Mouse (Mus musculus): ENCODE data around the gene P3h2. TPM values are rescaled to one million over a fixed set of nuclear protein-coding genes. Genes with fewer than 3 reads are reported as not detected.

The P3h2 gene
- polyA plus RNA-seq, 1 experiment from 2014 or later = 0.75 TPM

GRCm38 (mm10) chr16:26026416-26026815 is 79.2 kb downstream of the P3h2 start:
- Histone ChIP-seq H3K4me2 (ENCODE audit: low read length) (no peak overlapping the region), H3K36me3 (ENCODE audit: control insufficient read depth, insufficient read depth, low read length) (no peaks in the 10 kb centered on the region), H3K27me3 (ENCODE audit: control insufficient read depth, insufficient read depth, low read depth, low read length) (no peaks in the 10 kb centered on the region), H3K4me3 (ENCODE audit: low read depth, low read length) (no peak overlapping the region), H3K9me3 (replicated peaks; ENCODE audit: control insufficient read depth, low read length, poor library complexity, severe bottlenecking) (no peaks in the 10 kb centered on the region), H3K9ac (ENCODE audit: low read depth, low read length) (no peak overlapping the region), H3K4me1 (ENCODE audit: control insufficient read depth, insufficient read depth, low read length) (no peaks in the 10 kb centered on the region; the same call in 1 of the 2 replicates), H3K27ac (ENCODE audit: low read length) (no peak overlapping the region)
- no peak for ATAC-seq
- 90% methylated on average over 3 of the region's 3 CpGs for WGBS

GRCm38 (mm10) chr16:26024543-26024942 is 81.0 kb downstream of the P3h2 start:
- Histone ChIP-seq H3K9ac (ENCODE audit: low read depth, low read length) (no peak overlapping the region), H3K4me2 (ENCODE audit: low read length) (no peak overlapping the region), H3K36me3 (ENCODE audit: control insufficient read depth, insufficient read depth, low read length) (no peaks in the 10 kb centered on the region), H3K4me1 (ENCODE audit: control insufficient read depth, insufficient read depth, low read length) (no peaks in the 10 kb centered on the region; the same call in 1 of the 2 replicates), H3K27me3 (ENCODE audit: control insufficient read depth, insufficient read depth, low read depth, low read length) (no peaks in the 10 kb centered on the region), H3K4me3 (ENCODE audit: low read depth, low read length) (no peak overlapping the region), H3K9me3 (replicated peaks; ENCODE audit: control insufficient read depth, low read length, poor library complexity, severe bottlenecking) (no peaks in the 10 kb centered on the region), H3K27ac (ENCODE audit: low read length) (no peak overlapping the region)
- peak; percentile 39; the same call in 1 of the 2 replicates for ATAC-seq
- WGBS = 39% methylated on average over 5 of the region's 5 CpGs

- no peak overlapping the region for H3K4me2 ChIP-seq (ENCODE audit: low read length)
- H3K4me1 ChIP-seq (ENCODE audit: control insufficient read depth, insufficient read depth, low read length) = no peaks in the 10 kb centered on the region; the same call in 1 of the 2 replicates
- no peak overlapping the region for H3K4me3 ChIP-seq (ENCODE audit: low read depth, low read length)
- ATAC-seq = no peak
- no peaks in the 10 kb centered on the region for H3K9me3 ChIP-seq (replicated peaks; ENCODE audit: control insufficient read depth, low read length, poor library complexity, severe bottlenecking)
- no peaks in the 10 kb centered on the region for H3K27me3 ChIP-seq (ENCODE audit: control insufficient read depth, insufficient read depth, low read depth, low read length)
- H3K9ac ChIP-seq (ENCODE audit: low read depth, low read length) = no peak overlapping the region
- no peak overlapping the region for H3K27ac ChIP-seq (ENCODE audit: low read length)
- whole genome bisulfite sequencing = 76% methylated on average over 4 of the region's 4 CpGs
- no peaks in the 10 kb centered on the region for H3K36me3 ChIP-seq (ENCODE audit: control insufficient read depth, insufficient read depth, low read length)
Measured at GRCm38 (mm10) chr16:26023352-26023751, 82.2 kb downstream of the P3h2 start.

- no peaks in the 10 kb centered on the region; the same call in 1 of the 2 replicates for H3K4me1 ChIP-seq (ENCODE audit: control insufficient read depth, insufficient read depth, low read length)
- no peak overlapping the region for H3K27ac ChIP-seq (ENCODE audit: low read length)
- ATAC-seq = no peak
- H3K4me2 ChIP-seq (ENCODE audit: low read length) = no peak overlapping the region
- H3K4me3 ChIP-seq (ENCODE audit: low read depth, low read length) = no peak overlapping the region
- no peak overlapping the region for H3K9ac ChIP-seq (ENCODE audit: low read depth, low read length)
- no peaks in the 10 kb centered on the region for H3K9me3 ChIP-seq (replicated peaks; ENCODE audit: control insufficient read depth, low read length, poor library complexity, severe bottlenecking)
- WGBS = 61% methylated on average over 2 of the region's 2 CpGs
- no peaks in the 10 kb centered on the region for H3K36me3 ChIP-seq (ENCODE audit: control insufficient read depth, insufficient read depth, low read length)
- H3K27me3 ChIP-seq (ENCODE audit: control insufficient read depth, insufficient read depth, low read depth, low read length) = no peaks in the 10 kb centered on the region
Measured at GRCm38 (mm10) chr16:26021759-26022158, 83.8 kb downstream of the P3h2 start.

GRCm38 (mm10) chr16:26005811-26006210 is 99.8 kb downstream of the P3h2 start:
- no peaks in the 10 kb centered on the region for H3K9me3 ChIP-seq (replicated peaks; ENCODE audit: control insufficient read depth, low read length, poor library complexity, severe bottlenecking)
- 94% methylated on average over 3 of the region's 3 CpGs for WGBS
- no peaks in the 10 kb centered on the region for H3K27me3 ChIP-seq (ENCODE audit: control insufficient read depth, insufficient read depth, low read depth, low read length)
- ATAC-seq = no peak
- no peaks in the 10 kb centered on the region for H3K36me3 ChIP-seq (ENCODE audit: control insufficient read depth, insufficient read depth, low read length)
- H3K9ac ChIP-seq (ENCODE audit: low read depth, low read length) = no peak overlapping the region
- H3K27ac ChIP-seq (ENCODE audit: low read length) = no peak overlapping the region
- H3K4me2 ChIP-seq (ENCODE audit: low read length) = no peak overlapping the region
- no peaks in the 10 kb centered on the region for H3K4me1 ChIP-seq (ENCODE audit: control insufficient read depth, insufficient read depth, low read length)
- H3K4me3 ChIP-seq (ENCODE audit: low read depth, low read length) = no peak overlapping the region

GRCm38 (mm10) chr16:26003261-26003660 is 102.3 kb downstream of the P3h2 start:
- H3K27me3 ChIP-seq (ENCODE audit: control insufficient read depth, insufficient read depth, low read depth, low read length) = no peaks in the 10 kb centered on the region
- no peak overlapping the region for H3K27ac ChIP-seq (ENCODE audit: low read length)
- no peak for ATAC-seq
- no peak overlapping the region for H3K4me2 ChIP-seq (ENCODE audit: low read length)
- no peaks in the 10 kb centered on the region for H3K9me3 ChIP-seq (replicated peaks; ENCODE audit: control insufficient read depth, low read length, poor library complexity, severe bottlenecking)
- H3K4me1 ChIP-seq (ENCODE audit: control insufficient read depth, insufficient read depth, low read length) = no peaks in the 10 kb centered on the region
- WGBS = 70% methylated on average over 4 of the region's 4 CpGs
- no peak overlapping the region for H3K9ac ChIP-seq (ENCODE audit: low read depth, low read length)
- no peak overlapping the region for H3K4me3 ChIP-seq (ENCODE audit: low read depth, low read length)
- no peaks in the 10 kb centered on the region for H3K36me3 ChIP-seq (ENCODE audit: control insufficient read depth, insufficient read depth, low read length)

GRCm38 (mm10) chr16:26002848-26003247 is 102.7 kb downstream of the P3h2 start:
- Histone ChIP-seq H3K4me3 (ENCODE audit: low read depth, low read length) (no peak overlapping the region), H3K9me3 (replicated peaks; ENCODE audit: control insufficient read depth, low read length, poor library complexity, severe bottlenecking) (no peaks in the 10 kb centered on the region), H3K9ac (ENCODE audit: low read depth, low read length) (no peak overlapping the region), H3K27me3 (ENCODE audit: control insufficient read depth, insufficient read depth, low read depth, low read length) (no peaks in the 10 kb centered on the region), H3K27ac (ENCODE audit: low read length) (no peak overlapping the region), H3K4me2 (ENCODE audit: low read length) (no peak overlapping the region), H3K4me1 (ENCODE audit: control insufficient read depth, insufficient read depth, low read length) (no peaks in the 10 kb centered on the region), H3K36me3 (ENCODE audit: control insufficient read depth, insufficient read depth, low read length) (no peaks in the 10 kb centered on the region)
- WGBS = 65% methylated on average over 9 of the region's 9 CpGs
- no peak for ATAC-seq

- ATAC-seq = no peak
- Histone ChIP-seq H3K27me3 (ENCODE audit: control insufficient read depth, insufficient read depth, low read depth, low read length) (no peaks in the 10 kb centered on the region), H3K9me3 (replicated peaks; ENCODE audit: control insufficient read depth, low read length, poor library complexity, severe bottlenecking) (no peaks in the 10 kb centered on the region), H3K9ac (ENCODE audit: low read depth, low read length) (no peak overlapping the region), H3K4me1 (ENCODE audit: control insufficient read depth, insufficient read depth, low read length) (no peaks in the 10 kb centered on the region), H3K4me2 (ENCODE audit: low read length) (no peak overlapping the region), H3K27ac (ENCODE audit: low read length) (no peak overlapping the region), H3K36me3 (ENCODE audit: control insufficient read depth, insufficient read depth, low read length) (no peaks in the 10 kb centered on the region), H3K4me3 (ENCODE audit: low read depth, low read length) (no peak overlapping the region)
- WGBS = 93% methylated on average over 3 of the region's 3 CpGs
Measured at GRCm38 (mm10) chr16:25994605-25995004, 111.0 kb downstream of the P3h2 start.

- no peaks in the 10 kb centered on the region for H3K36me3 ChIP-seq (ENCODE audit: control insufficient read depth, insufficient read depth, low read length)
- no peaks in the 10 kb centered on the region for H3K27me3 ChIP-seq (ENCODE audit: control insufficient read depth, insufficient read depth, low read depth, low read length)
- no peaks in the 10 kb centered on the region for H3K4me1 ChIP-seq (ENCODE audit: control insufficient read depth, insufficient read depth, low read length)
- ATAC-seq = no peak
- no peak overlapping the region for H3K27ac ChIP-seq (ENCODE audit: low read length)
- H3K9me3 ChIP-seq (replicated peaks; ENCODE audit: control insufficient read depth, low read length, poor library complexity, severe bottlenecking) = no peaks in the 10 kb centered on the region
- no peak overlapping the region for H3K4me3 ChIP-seq (ENCODE audit: low read depth, low read length)
- H3K9ac ChIP-seq (ENCODE audit: low read depth, low read length) = no peak overlapping the region
- no peak overlapping the region for H3K4me2 ChIP-seq (ENCODE audit: low read length)
- 95% methylated on average over 5 of the region's 5 CpGs for WGBS
Measured at GRCm38 (mm10) chr16:25987221-25987620, 118.4 kb downstream of the P3h2 start.

Measured in midbrain, embryonic 16.5 days (tissue).